Mouse (Mus musculus): Measurements from ENCODE around the gene Iqce. TPM values are rescaled to one million over a fixed set of nuclear protein-coding genes. Genes with fewer than 3 reads are reported as not detected.

Gene Iqce
- total and polyA plus RNA-seq, 2 experiments = 2.3 to 5.5 TPM

- 20% methylated on average over 6 of the region's 6 CpGs for WGBS
- Histone ChIP-seq H3K4me3 (ENCODE audit: insufficient read depth, low read depth, low read length) (no peak overlapping the region), H3K4me1 (ENCODE audit: control insufficient read depth, insufficient read depth, low read length) (no peaks in the 10 kb centered on the region; the same call in 1 of the 2 replicates), H3K36me3 (ENCODE audit: control insufficient read depth, insufficient read depth, low read length) (no peaks in the 10 kb centered on the region), H3K27me3 (ENCODE audit: control insufficient read depth, insufficient read depth, low read length) (no peaks in the 10 kb centered on the region), H3K79me2 (ENCODE audit: control insufficient read depth, insufficient read depth, low read length) (no peaks in the 10 kb centered on the region), H3K27ac (replicated peaks; ENCODE audit: insufficient read depth, low read depth, low read length) (no peak overlapping the region), H3K9ac (ENCODE audit: low read depth, low read length) (no peak overlapping the region)
- peak; percentile 90 for TF ChIP-seq CTCF (IDR thresholded peaks at IDR 0.05; ENCODE audit: low read depth, low read length)
- no peak for TF ChIP-seq POLR2A (IDR thresholded peaks at IDR 0.05; ENCODE audit: extremely low read depth, insufficient read depth, low read length)
- DNase-seq (ENCODE audit: extremely low read depth, low read depth, low spot score) = peak; percentile 16
Measured at GRCm38 (mm10) chr5:140619151-140619771, 82.9 kb downstream of the Iqce start.

DNA sequence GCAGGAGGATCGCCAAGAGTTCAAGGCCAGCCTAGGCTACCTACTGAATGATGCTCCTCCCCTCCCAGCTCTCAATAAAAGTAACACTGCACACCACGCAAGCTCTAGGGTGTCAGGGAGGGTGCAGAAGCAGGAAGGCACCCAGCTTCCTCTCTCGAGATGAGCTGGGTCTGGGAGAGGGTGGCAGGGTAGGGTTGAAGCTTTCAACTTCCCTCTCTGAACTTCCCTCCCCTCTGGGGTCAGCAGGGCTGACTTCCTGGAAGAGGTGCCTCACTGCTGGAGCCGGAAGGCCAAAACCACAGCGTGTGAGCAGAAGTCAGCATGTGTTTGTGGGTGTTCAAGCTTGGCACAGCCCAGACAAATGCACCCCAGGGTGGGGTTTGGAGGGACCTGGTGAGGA lies 84.5 kb downstream of the Iqce start:
- Histone ChIP-seq H3K4me3 (ENCODE audit: insufficient read depth, low read depth, low read length) (no peak overlapping the region), H3K27ac (replicated peaks; ENCODE audit: insufficient read depth, low read depth, low read length) (peak overlapping the region; percentile 83), H3K27me3 (ENCODE audit: control insufficient read depth, insufficient read depth, low read length) (no peaks in the 10 kb centered on the region), H3K9ac (ENCODE audit: low read depth, low read length) (no peak overlapping the region), H3K4me1 (ENCODE audit: control insufficient read depth, insufficient read depth, low read length) (no peaks in the 10 kb centered on the region; the same call in 1 of the 2 replicates), H3K36me3 (ENCODE audit: control insufficient read depth, insufficient read depth, low read length) (no peaks in the 10 kb centered on the region), H3K79me2 (ENCODE audit: control insufficient read depth, insufficient read depth, low read length) (no peaks in the 10 kb centered on the region)
- DNase-seq (ENCODE audit: extremely low read depth, low read depth, low spot score) = peak; percentile 56
- whole genome bisulfite sequencing = 64% methylated on average over 5 of the region's 5 CpGs
- TF ChIP-seq CTCF (IDR thresholded peaks at IDR 0.05; ENCODE audit: low read depth, low read length) (no peak), POLR2A (IDR thresholded peaks at IDR 0.05; ENCODE audit: extremely low read depth, insufficient read depth, low read length) (no peak)

- H3K36me3 ChIP-seq (ENCODE audit: control insufficient read depth, insufficient read depth, low read length) = no peaks in the 10 kb centered on the region
- H3K9ac ChIP-seq (ENCODE audit: low read depth, low read length) = no peak overlapping the region
- H3K4me1 ChIP-seq (ENCODE audit: control insufficient read depth, insufficient read depth, low read length) = no peaks in the 10 kb centered on the region; the same call in 1 of the 2 replicates
- TF ChIP-seq POLR2A (IDR thresholded peaks at IDR 0.05; ENCODE audit: extremely low read depth, insufficient read depth, low read length) = no peak
- TF ChIP-seq CTCF (IDR thresholded peaks at IDR 0.05; ENCODE audit: low read depth, low read length) = no peak
- H3K4me3 ChIP-seq (ENCODE audit: insufficient read depth, low read depth, low read length) = no peak overlapping the region
- 71% methylated on average over 9 of the region's 9 CpGs for WGBS
- peak overlapping the region; percentile 83 for H3K27ac ChIP-seq (replicated peaks; ENCODE audit: insufficient read depth, low read depth, low read length)
- H3K79me2 ChIP-seq (ENCODE audit: control insufficient read depth, insufficient read depth, low read length) = no peaks in the 10 kb centered on the region
- H3K27me3 ChIP-seq (ENCODE audit: control insufficient read depth, insufficient read depth, low read length) = no peaks in the 10 kb centered on the region
- peak; percentile 29 for DNase-seq (ENCODE audit: extremely low read depth, low read depth, low spot score)
Measured at GRCm38 (mm10) chr5:140616691-140617090, 85.5 kb downstream of the Iqce start.

DNA sequence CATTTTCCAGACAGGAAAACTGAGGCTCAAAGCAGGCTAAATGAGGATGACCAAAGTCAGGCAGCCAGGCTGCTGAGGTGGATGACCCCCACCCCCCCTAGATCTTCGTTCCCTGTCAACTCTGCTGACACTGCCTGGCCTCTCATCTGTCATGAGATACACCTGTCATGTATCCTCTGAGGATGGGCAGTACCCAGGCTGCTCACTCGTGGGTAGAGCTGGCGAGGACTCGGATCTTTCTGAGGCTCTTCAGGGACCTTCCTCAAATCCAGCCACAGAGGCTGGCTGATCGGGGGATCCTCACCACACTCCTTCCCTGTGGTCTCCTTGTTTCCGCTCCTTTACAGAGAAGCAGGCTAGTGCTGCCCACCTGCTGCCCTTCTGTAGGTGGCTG lies 86.1 kb downstream of the Iqce start:
- Histone ChIP-seq H3K27ac (replicated peaks; ENCODE audit: insufficient read depth, low read depth, low read length) (peak overlapping the region; percentile 34; the same call in 1 of the 2 replicates), H3K79me2 (ENCODE audit: control insufficient read depth, insufficient read depth, low read length) (no peaks in the 10 kb centered on the region), H3K4me3 (ENCODE audit: insufficient read depth, low read depth, low read length) (no peak overlapping the region), H3K9ac (ENCODE audit: low read depth, low read length) (no peak overlapping the region), H3K36me3 (ENCODE audit: control insufficient read depth, insufficient read depth, low read length) (no peaks in the 10 kb centered on the region), H3K27me3 (ENCODE audit: control insufficient read depth, insufficient read depth, low read length) (no peaks in the 10 kb centered on the region), H3K4me1 (ENCODE audit: control insufficient read depth, insufficient read depth, low read length) (no peaks in the 10 kb centered on the region; the same call in 1 of the 2 replicates)
- WGBS = 68% methylated on average over 6 of the region's 6 CpGs
- TF ChIP-seq CTCF (IDR thresholded peaks at IDR 0.05; ENCODE audit: low read depth, low read length) (no peak), POLR2A (IDR thresholded peaks at IDR 0.05; ENCODE audit: extremely low read depth, insufficient read depth, low read length) (no peak)
- DNase-seq (ENCODE audit: extremely low read depth, low read depth, low spot score) = no peak

DNA sequence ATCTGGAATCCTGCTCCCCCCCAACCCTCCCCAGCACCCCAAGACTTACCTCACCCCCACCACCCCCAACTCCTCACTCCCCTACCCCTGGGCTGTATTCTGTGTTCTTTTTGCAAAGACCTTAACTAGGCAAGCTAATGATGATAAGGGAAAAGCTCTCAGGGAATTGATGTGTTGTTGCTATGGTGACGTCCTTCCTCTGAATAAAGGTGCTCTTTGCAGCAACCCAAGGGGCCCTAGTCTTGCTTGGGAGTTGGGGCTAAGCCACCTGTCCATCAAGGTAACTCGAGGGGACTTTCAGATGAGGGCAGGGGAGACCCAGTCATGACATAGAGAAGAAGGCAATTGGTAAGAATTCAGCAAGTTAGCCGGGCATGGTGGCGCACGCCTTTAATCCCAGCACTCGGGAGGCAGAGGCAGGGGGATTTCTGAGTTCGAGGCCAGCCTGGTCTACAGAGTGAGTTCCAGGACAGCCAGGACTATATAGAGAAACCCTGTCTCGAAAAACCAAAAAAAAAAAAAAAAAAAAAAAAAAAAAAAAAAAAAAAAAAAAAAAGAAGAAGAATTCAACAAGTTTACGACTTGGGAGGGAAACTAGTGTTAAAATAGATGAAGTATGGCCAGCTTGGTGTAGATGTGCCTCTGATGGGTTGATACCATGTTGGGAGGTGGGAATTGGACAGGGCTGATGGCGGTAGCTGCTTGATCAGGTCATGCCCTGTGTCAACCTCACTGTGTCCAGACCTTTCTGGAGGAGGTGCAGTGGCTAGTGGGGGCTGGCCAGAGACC lies 86.7 kb downstream of the Iqce start:
- Histone ChIP-seq H3K36me3 (ENCODE audit: control insufficient read depth, insufficient read depth, low read length) (no peaks in the 10 kb centered on the region), H3K27me3 (ENCODE audit: control insufficient read depth, insufficient read depth, low read length) (no peaks in the 10 kb centered on the region), H3K79me2 (ENCODE audit: control insufficient read depth, insufficient read depth, low read length) (no peaks in the 10 kb centered on the region), H3K4me1 (ENCODE audit: control insufficient read depth, insufficient read depth, low read length) (no peaks in the 10 kb centered on the region; the same call in 1 of the 2 replicates), H3K9ac (ENCODE audit: low read depth, low read length) (no peak overlapping the region), H3K27ac (replicated peaks; ENCODE audit: insufficient read depth, low read depth, low read length) (no peak overlapping the region), H3K4me3 (ENCODE audit: insufficient read depth, low read depth, low read length) (no peak overlapping the region)
- TF ChIP-seq POLR2A (IDR thresholded peaks at IDR 0.05; ENCODE audit: extremely low read depth, insufficient read depth, low read length) = no peak
- no peak for TF ChIP-seq CTCF (IDR thresholded peaks at IDR 0.05; ENCODE audit: low read depth, low read length)
- no peak for DNase-seq (ENCODE audit: extremely low read depth, low read depth, low spot score)
- WGBS = 65% methylated on average over 10 of the region's 10 CpGs
